Mouse (Mus musculus) embryonic facial prominence, embryonic 11.5 days (tissue): ENCODE data around the gene Crx. TPM values are rescaled to one million over a fixed set of nuclear protein-coding genes. Genes with fewer than 3 reads are reported as not detected.
A peak's percentile ranks its signal among the peaks of the same experiment; 100 is the strongest.

Source experiments
- ATAC-seq: fragments of 200-750 bp; cut with Nextera tagmentation; replicated peaks from 2 replicates; pipeline ENCODE4 v1.8.0; 2017; ENCODE audit warnings: low read depth; ENCODE audit not compliant: insufficient number of reproducible peaks, low FRiP score, low TSS enrichment
- DNase-seq: peaks from one replicate; pipeline ENCODE4 v3.0.0-alpha.2; 2015; ENCODE audit warnings: low spot score
- H3K27ac ChIP-seq: fragments of 300-500 bp; sonication (generic); replicated peaks from 2 replicates; pipeline ENCODE4 v1.5.1; 2014; ENCODE audit warnings: mild to moderate bottlenecking, low read depth, low read length, control low read depth
- H3K27me3 ChIP-seq: fragments of 300-500 bp; sonication (generic); 2 replicates; pipeline ENCODE4 v1.6.1; 2014; ENCODE audit warnings: mild to moderate bottlenecking, low read length, moderate library complexity, mixed read lengths; ENCODE audit not compliant: control insufficient read depth, insufficient read depth
- H3K36me3 ChIP-seq: fragments of 300-500 bp; sonication (generic); replicated peaks from 2 replicates; pipeline ENCODE4 v1.6.1; 2014; ENCODE audit warnings: low read depth, mild to moderate bottlenecking, low read length, moderate library complexity, mixed read lengths; ENCODE audit not compliant: control insufficient read depth, insufficient read depth
- H3K4me1 ChIP-seq: fragments of 300-500 bp; sonication (generic); 2 replicates; pipeline ENCODE4 v1.6.1; 2014; ENCODE audit warnings: low read length, mixed read lengths; ENCODE audit not compliant: control insufficient read depth, insufficient read depth
- H3K4me2 ChIP-seq: fragments of 300-500 bp; sonication (generic); 2 replicates; pipeline ENCODE4 v1.6.1; 2014; ENCODE audit warnings: low read depth, mild to moderate bottlenecking, control low read depth, low read length, moderate library complexity
- H3K4me3 ChIP-seq: fragments of 300-500 bp; sonication (generic); 2 replicates; pipeline ENCODE4 v1.5.1; 2014; ENCODE audit warnings: low read depth, low read length, control low read depth
- H3K9ac ChIP-seq: fragments of 300-500 bp; sonication (generic); replicated peaks from 2 replicates; pipeline ENCODE4 v1.6.1; 2014; ENCODE audit warnings: mild to moderate bottlenecking, control low read depth, low read length
- H3K9me3 ChIP-seq: fragments of 300-500 bp; sonication (generic); replicated peaks from 2 replicates; pipeline ENCODE4 v1.6.1; 2016; ENCODE audit warnings: mild to moderate bottlenecking, low read length, inconsistent platforms, mixed read lengths; ENCODE audit not compliant: control insufficient read depth
- WGBS: fragments of 180-500 bp; shearing (Covaris S2); extraction: QIAGEN DNeasy Blood & Tissue Kit; methylation state at CpG from one replicate; pipeline ENCODE4 v1.1.7; 2014; 5-methylcytosine and 5-hydroxymethylcytosine counted together
- polyA plus RNA-seq: library from polyadenylated mRNA; unstranded; fragments of >200 nt; fragmentation: Nextera tagmentation; extraction: Ambion mirVana; gene quantifications from 2 replicates; pipeline ENCODE4 v1.2.1, GENCODE M21; 2014

Gene Crx
- polyA plus RNA-seq, result 0.10 TPM in 1 of 2 replicates, not detected in the other

DNA sequence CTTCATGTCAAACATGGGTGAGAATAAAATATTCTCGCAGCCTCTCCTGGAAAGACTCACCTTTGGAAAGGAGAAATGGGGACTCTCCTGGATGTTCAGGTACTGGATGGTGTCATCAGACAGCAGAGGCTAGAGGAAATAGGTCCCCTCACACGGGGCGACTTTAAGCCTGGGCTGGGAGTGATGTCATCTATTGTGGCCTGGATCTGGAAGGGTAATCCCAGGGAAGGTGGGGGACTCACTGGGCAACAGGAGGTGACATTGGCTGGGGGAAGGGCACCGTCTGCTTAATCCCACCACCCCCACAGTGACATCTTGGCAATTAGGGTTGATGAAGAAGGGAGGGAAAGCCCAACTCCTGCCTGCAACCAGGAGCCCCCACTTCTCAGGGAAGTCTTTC lies at the start of gene Crx:
Crx (minus strand) TSS at position 213 of the 400 bp plus-strand sequence.
- Histone ChIP-seq H3K27me3 (no peaks in the 10 kb centered on the region), H3K4me2 (no peak within 1 kb of the TSS), H3K9ac (no peak within 1 kb of the TSS), H3K4me1 (no peaks in the 10 kb centered on the region), H3K9me3 (no peaks in the 10 kb centered on the region), H3K27ac (no peak within 1 kb of the TSS), H3K4me3 (no peak within 1 kb of the TSS), H3K36me3 (no peaks in the 10 kb centered on the region)
- no peak for DNase-seq
- no peak for ATAC-seq
- 43% methylated on average over 4 of the region's 4 CpGs for WGBS

- Histone ChIP-seq H3K9ac (peak within 1 kb of the TSS; percentile 80), H3K9me3 (no peaks in the 10 kb centered on the region), H3K27ac (peak within 1 kb of the TSS; percentile 68), H3K27me3 (no peaks in the 10 kb centered on the region), H3K4me1 (no peaks in the 10 kb centered on the region), H3K4me3 (peak within 1 kb of the TSS; percentile 70), H3K36me3 (peaks cover 15% of the 10 kb centered on the region), H3K4me2 (peak within 1 kb of the TSS; percentile 69)
- ATAC-seq, result peak; percentile 93
- WGBS, result under 1% methylated on average over 33 of the region's 33 CpGs
- DNase-seq, result peak; percentile 95
Observed at GRCm38 (mm10) chr7:15922220-15922773, 42.5 kb upstream of the Crx start, which contains the start of gene Selenow. Selenow (minus strand) TSS chr7:15922402.

DNA sequence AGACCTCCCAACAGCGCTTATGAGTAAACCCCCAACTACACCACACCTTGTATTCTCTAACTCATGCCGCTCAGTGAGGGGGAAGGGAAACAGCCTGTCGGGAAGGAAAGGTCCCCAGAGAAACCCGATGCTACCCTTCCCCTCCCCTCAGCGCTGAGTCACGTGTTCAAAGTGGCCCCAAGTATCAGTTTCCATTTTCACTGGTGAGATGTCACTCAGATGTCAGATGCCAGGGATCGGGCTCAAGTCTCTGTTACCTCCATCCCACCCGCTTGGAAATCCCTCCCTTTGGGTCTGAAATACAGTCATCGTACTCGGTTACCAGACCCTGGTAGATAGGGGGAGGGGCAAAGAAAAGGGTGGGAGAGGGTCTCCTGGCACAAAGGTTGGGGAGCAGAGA lies 42.0 kb upstream of the Crx start:
- ATAC-seq, result peak; percentile 57
- Histone ChIP-seq H3K4me1 (no peaks in the 10 kb centered on the region), H3K4me3 (peak overlapping the region; percentile 70), H3K9me3 (no peaks in the 10 kb centered on the region), H3K4me2 (peak overlapping the region; percentile 69), H3K36me3 (peaks cover 15% of the 10 kb centered on the region), H3K9ac (peak overlapping the region; percentile 80), H3K27me3 (no peaks in the 10 kb centered on the region), H3K27ac (peak overlapping the region; percentile 68)
- peak; percentile 85 for DNase-seq
- under 1% methylated on average over 10 of the region's 10 CpGs for WGBS

DNA sequence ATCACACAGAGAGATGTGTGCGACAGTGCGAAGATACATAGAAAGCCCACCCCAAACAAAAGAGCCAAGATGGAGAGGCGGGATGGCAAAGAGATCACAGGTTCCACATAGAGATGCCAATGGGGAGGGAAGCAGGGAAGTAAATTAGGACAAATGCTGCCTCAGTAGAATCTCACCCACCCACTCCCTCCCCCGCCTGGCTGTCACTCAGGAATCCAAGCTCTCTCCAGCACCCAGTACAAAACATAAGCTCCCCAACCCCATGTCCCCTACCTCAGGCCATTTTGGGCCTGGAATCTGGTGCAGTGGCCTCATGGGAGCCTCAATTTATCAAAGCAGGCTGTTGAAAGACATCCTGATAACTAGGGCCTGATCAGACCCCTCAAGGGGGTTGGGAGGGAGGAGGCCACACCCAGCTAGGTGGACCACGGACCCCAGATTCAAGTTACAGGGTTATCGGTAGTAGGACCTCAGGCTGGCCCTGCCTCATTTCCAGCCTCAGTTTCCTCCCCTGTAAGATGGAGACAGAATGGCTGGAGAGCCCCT lies 41.0 kb upstream of the Crx start:
- H3K4me3 ChIP-seq, result peak overlapping the region; percentile 70
- H3K9me3 ChIP-seq, result no peaks in the 10 kb centered on the region
- no peaks in the 10 kb centered on the region for H3K27me3 ChIP-seq
- no peaks in the 10 kb centered on the region for H3K4me1 ChIP-seq
- H3K9ac ChIP-seq, result 0 out of 2 replicates have a peak overlapping the region, but pooled peaks have one; percentile 32
- H3K36me3 ChIP-seq, result peaks cover 15% of the 10 kb centered on the region
- DNase-seq, result no peak
- H3K27ac ChIP-seq, result no peak overlapping the region
- no peak for ATAC-seq
- 90% methylated on average over 6 of the region's 6 CpGs for WGBS
- H3K4me2 ChIP-seq, result peak overlapping the region; percentile 69

- H3K36me3 ChIP-seq, result peaks cover 15% of the 10 kb centered on the region
- no peak for DNase-seq
- ATAC-seq, result no peak
- H3K4me2 ChIP-seq, result peak overlapping the region; percentile 69; the same call in 1 of the 2 replicates
- no peaks in the 10 kb centered on the region for H3K27me3 ChIP-seq
- no peak overlapping the region for H3K9ac ChIP-seq
- H3K4me3 ChIP-seq, result no peak overlapping the region
- 87% methylated on average over 9 of the region's 9 CpGs for WGBS
- H3K4me1 ChIP-seq, result no peaks in the 10 kb centered on the region
- no peaks in the 10 kb centered on the region for H3K9me3 ChIP-seq
- no peak overlapping the region for H3K27ac ChIP-seq
Observed at GRCm38 (mm10) chr7:15919947-15920346, 40.2 kb upstream of the Crx start.

- H3K4me2 ChIP-seq, result no peak overlapping the region
Observed at GRCm38 (mm10) chr7:15918371-15918770, 38.6 kb upstream of the Crx start.

GRCm38 (mm10) chr7:15916996-15917395 lies 37.2 kb upstream of the Crx start:
- H3K4me2 ChIP-seq, result no peak overlapping the region
- no peak overlapping the region for H3K9ac ChIP-seq
- no peak overlapping the region for H3K4me3 ChIP-seq
- no peaks in the 10 kb centered on the region for H3K4me1 ChIP-seq
- ATAC-seq (no peak), DNase-seq (no peak)
- no peaks in the 10 kb centered on the region for H3K27me3 ChIP-seq
- H3K27ac ChIP-seq, result no peak overlapping the region
- WGBS, result 76% methylated on average over 4 of the region's 4 CpGs
- H3K36me3 ChIP-seq, result peaks cover 15% of the 10 kb centered on the region
- no peaks in the 10 kb centered on the region for H3K9me3 ChIP-seq

More at GRCm38 (mm10) chr7:15918371-15918770, 38.6 kb upstream of the Crx start:
- Histone ChIP-seq H3K27me3 (no peaks in the 10 kb centered on the region), H3K4me3 (no peak overlapping the region), H3K9me3 (no peaks in the 10 kb centered on the region), H3K9ac (no peak overlapping the region), H3K36me3 (peaks cover 15% of the 10 kb centered on the region), H3K27ac (no peak overlapping the region), H3K4me1 (no peaks in the 10 kb centered on the region)
- no peak for DNase-seq
- no peak for ATAC-seq

- Histone ChIP-seq H3K27ac (no peak overlapping the region), H3K9me3 (no peaks in the 10 kb centered on the region), H3K27me3 (no peaks in the 10 kb centered on the region), H3K4me2 (no peak overlapping the region), H3K4me3 (no peak overlapping the region), H3K9ac (no peak overlapping the region), H3K4me1 (no peaks in the 10 kb centered on the region), H3K36me3 (peaks cover 15% of the 10 kb centered on the region)
- WGBS, result 81% methylated on average over 3 of the region's 3 CpGs
- DNase-seq (no peak), ATAC-seq (no peak)
Observed at GRCm38 (mm10) chr7:15916134-15916723, 36.5 kb upstream of the Crx start.
